Mouse (Mus musculus): ENCODE data around the gene Clta. TPM values are rescaled to one million over a fixed set of nuclear protein-coding genes. Genes with fewer than 3 reads are reported as not detected.

Gene Clta
- 242 TPM for polyA plus RNA-seq (2014; fragmentation: Illumina TruSeq; extraction: RNeasy Lipid Tissue Mini Kit (QIAGEN cat#74804); ENCODE audit: low read depth, low replicate concordance)

GRCm38 (mm10) chr4:44004126-44004525 lies at the start of gene Clta:
Gene Clta, plus strand, starts transcription at chr4:44004452.

GRCm38 (mm10) chr4:43957292-43957845 lies 46.9 kb upstream of the Clta start, which contains the start of gene Glipr2:
Gene Glipr2, plus strand, starts transcription at chr4:43957401.

GRCm38 (mm10) chr4:43983181-43983580 lies 21.1 kb upstream of the Clta start, which contains the start of gene Ccin:
Gene Ccin, plus strand, starts transcription at chr4:43983483.

Other genes starting within 250 kb of the Clta start
- gene Olfr159, start 233.4 kb upstream of the Clta start, polyA plus RNA-seq (2014; fragmentation: Illumina TruSeq; extraction: RNeasy Lipid Tissue Mini Kit (QIAGEN cat#74804); ENCODE audit: low read depth, low replicate concordance): not detected
- not detected for gene Olfr156, start 180.6 kb upstream of the Clta start, polyA plus RNA-seq (2014; fragmentation: Illumina TruSeq; extraction: RNeasy Lipid Tissue Mini Kit (QIAGEN cat#74804); ENCODE audit: low read depth, low replicate concordance)
- gene Olfr157, start 164.3 kb upstream of the Clta start, polyA plus RNA-seq (2014; fragmentation: Illumina TruSeq; extraction: RNeasy Lipid Tissue Mini Kit (QIAGEN cat#74804); ENCODE audit: low read depth, low replicate concordance): not detected
- not detected for gene Olfr155, start 152.9 kb upstream of the Clta start, polyA plus RNA-seq (2014; fragmentation: Illumina TruSeq; extraction: RNeasy Lipid Tissue Mini Kit (QIAGEN cat#74804); ENCODE audit: low read depth, low replicate concordance)
- 11.9 TPM for gene Reck, start 128.9 kb upstream of the Clta start, polyA plus RNA-seq (2014; fragmentation: Illumina TruSeq; extraction: RNeasy Lipid Tissue Mini Kit (QIAGEN cat#74804); ENCODE audit: low read depth, low replicate concordance)
- gene Glipr2, start 47.1 kb upstream of the Clta start, polyA plus RNA-seq (2014; fragmentation: Illumina TruSeq; extraction: RNeasy Lipid Tissue Mini Kit (QIAGEN cat#74804); ENCODE audit: low read depth, low replicate concordance): 12.9 TPM
- 2.3 TPM for gene Ccin, start 21.0 kb upstream of the Clta start, polyA plus RNA-seq (2014; fragmentation: Illumina TruSeq; extraction: RNeasy Lipid Tissue Mini Kit (QIAGEN cat#74804); ENCODE audit: low read depth, low replicate concordance)
- gene Gne, start 79.7 kb downstream of the Clta start, polyA plus RNA-seq (2014; fragmentation: Illumina TruSeq; extraction: RNeasy Lipid Tissue Mini Kit (QIAGEN cat#74804); ENCODE audit: low read depth, low replicate concordance): 79.5 TPM
- gene Rnf38, start 229.3 kb downstream of the Clta start, polyA plus RNA-seq (2014; fragmentation: Illumina TruSeq; extraction: RNeasy Lipid Tissue Mini Kit (QIAGEN cat#74804); ENCODE audit: low read depth, low replicate concordance): 58.3 TPM